Mouse (Mus musculus) cortical plate, adult 2 months (tissue): ENCODE measurements around the gene Arl6ip5.

Experiments used
- CTCF ChIP-seq: fragments of 200-500 bp; IDR thresholded peaks from 2 replicates; pipeline ENCODE4 v1.5.1; 2011; ENCODE audit warnings: mild to moderate bottlenecking, control low read depth, low read length; ENCODE audit not compliant: insufficient read depth; ENCODE audit errors: extremely low read depth
- POLR2A ChIP-seq: fragments of 200-500 bp; IDR thresholded peaks from 2 replicates; pipeline ENCODE4 v1.6.1; 2011; ENCODE audit warnings: mild to moderate bottlenecking, low read length, control low read depth; ENCODE audit not compliant: insufficient read depth; ENCODE audit errors: extremely low read depth

DNA sequence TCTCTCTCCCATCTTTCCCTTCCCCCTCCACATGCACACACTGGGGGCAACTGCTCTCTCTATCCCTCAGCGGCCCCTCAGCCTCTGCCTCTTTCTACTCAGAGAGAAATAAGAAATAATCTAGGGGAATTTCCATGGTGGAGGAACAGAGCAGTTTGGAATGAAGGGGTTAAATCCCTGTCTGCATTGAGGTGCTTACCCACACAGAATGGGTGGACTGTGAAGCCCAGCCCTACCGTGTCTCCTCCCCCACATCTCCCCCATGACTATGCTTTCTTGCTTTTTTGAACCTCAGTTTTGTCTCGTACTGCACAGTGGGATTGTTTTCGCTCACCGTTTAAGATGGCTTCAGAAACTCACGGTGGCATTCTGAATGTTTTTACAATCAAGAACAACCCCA, 11.8 kb downstream of the Arl6ip5 start:
- TF ChIP-seq CTCF (no peak), POLR2A (no peak)
